Mouse (Mus musculus) CD4-positive helper T cell, adult 2 months (primary cell): ENCODE measurements around the gene Npvf.
A peak's percentile ranks its signal among the peaks of the same experiment; 100 is the strongest.
"Not testable (repeated sequence)": the region's sequence is repeated elsewhere in the genome, so short reads cannot be mapped to it uniquely, and the experiment has no call there.

Experiments used
- DNase-seq: peaks from one replicate; pipeline ENCODE4 v3.0.0-alpha.2; 2012; ENCODE audit warnings: low read depth, missing footprints, low spot score

The Npvf gene

DNA sequence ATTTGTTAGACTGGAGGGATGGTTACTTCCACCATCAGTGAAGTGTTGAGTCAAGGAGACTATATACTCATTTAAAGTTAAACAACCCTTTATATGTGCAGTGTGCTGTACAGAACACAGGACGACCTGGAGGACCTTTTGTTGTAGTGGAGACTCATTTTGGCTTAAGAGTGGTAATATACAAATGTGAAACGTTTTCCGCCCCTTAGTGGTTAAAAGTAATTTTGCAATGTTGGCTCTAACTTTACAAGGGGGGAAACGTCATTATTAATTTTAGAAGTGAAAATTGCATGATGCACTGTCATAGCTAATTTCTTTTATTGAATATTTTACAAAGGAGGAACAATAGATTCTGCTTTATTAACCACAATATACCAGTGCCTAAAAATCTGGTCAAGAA, 13.9 kb downstream of the Npvf start:
- no peak for DNase-seq

DNA sequence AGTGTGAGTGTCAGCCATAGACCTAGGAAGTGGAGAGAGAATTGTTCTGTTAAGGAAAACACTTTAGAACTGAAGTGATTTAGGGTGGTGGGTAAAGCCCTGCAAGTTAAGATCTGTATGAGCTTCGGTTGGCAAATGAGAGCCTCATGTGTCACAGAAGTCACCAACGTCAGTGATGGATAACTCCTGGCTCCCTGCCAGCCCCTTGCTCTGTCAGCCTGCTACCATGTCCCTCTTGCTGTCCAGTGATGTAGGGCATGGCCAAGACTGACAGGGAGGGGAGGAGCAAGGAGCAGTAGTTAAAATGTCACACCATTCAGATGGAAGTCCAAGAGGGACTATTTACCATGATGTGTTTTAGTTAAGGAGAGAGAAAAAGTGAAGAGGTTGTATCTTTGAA, 14.6 kb downstream of the Npvf start:
- no peak for DNase-seq

DNA sequence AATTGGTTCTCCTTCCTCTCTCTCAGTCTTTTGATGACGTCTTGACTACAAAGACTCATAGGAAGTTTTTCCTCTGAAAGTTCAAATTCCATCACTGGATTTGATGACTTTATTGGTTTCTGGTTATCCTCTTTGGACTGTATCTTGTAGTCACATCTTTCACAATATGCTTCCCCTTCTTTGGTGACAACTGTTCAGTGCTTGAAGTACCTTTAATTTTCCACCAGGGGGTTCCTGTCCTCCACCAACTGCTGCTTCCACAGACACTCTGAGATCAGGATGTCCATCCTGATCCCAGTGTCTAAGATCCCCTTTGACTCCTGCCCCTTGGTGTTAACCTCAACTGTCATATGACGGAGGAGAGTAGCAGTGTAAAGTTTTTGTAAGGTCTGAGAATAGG, 28.1 kb downstream of the Npvf start:
- not testable (repeated sequence) for DNase-seq

DNA sequence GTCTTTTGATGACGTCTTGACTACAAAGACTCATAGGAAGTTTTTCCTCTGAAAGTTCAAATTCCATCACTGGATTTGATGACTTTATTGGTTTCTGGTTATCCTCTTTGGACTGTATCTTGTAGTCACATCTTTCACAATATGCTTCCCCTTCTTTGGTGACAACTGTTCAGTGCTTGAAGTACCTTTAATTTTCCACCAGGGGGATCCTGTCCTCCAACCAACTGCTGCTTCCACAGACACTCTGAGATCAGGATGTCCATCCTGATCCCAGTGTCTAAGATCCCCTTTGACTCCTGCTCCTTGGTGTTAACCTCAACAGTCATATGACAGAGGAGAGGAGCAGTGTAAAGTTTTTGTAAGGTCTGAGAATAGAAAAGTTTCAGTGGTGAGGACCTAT, 36.0 kb downstream of the Npvf start:
- not testable (repeated sequence) for DNase-seq

DNA sequence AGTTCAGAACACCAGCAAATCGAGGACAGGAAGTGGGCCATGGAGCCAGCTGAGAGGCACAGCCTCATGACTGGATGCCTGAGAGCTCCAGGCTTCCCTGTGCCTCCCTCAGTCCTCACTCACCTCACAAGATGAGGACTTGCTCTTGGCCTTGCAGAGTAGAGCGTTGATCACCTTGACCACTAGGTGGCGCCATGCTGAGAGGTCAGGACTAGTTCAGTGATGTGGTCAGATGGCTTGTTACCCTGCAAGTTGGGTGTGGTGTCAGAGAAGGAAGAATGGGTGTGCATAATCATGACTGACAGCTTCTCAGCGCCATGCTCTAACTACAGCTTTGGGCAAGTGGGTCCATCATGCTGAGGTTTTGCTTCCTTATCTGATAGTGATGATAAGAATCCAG, 52.6 kb downstream of the Npvf start:
- DNase-seq: peak; percentile 75
